Mouse (Mus musculus): Measurements from ENCODE around the gene Fam83g. TPM values are rescaled to one million over a fixed set of nuclear protein-coding genes. Genes with fewer than 3 reads are reported as not detected.
A peak's percentile ranks its signal among the peaks of the same experiment; 100 is the strongest.

Fam83g gene
- total RNA-seq, 2 experiments from 2014 or later = not detected

- TF ChIP-seq CTCF (conservative IDR thresholded peaks at IDR 0.05) = no peak
These were observed 28.2 kb upstream of the Fam83g start for GRCm38 (mm10) chr11:61655649-61656048.

GRCm38 (mm10) chr11:61656148-61656850 is 27.6 kb upstream of the Fam83g start:
- TF ChIP-seq CTCF (conservative IDR thresholded peaks at IDR 0.05) = no peak
- H3K4me3 ChIP-seq = no peak overlapping the region
- H3K27ac ChIP-seq = no peak overlapping the region
- DNase-seq (ENCODE audit: low spot score in 2 of 2) = no peak

More at GRCm38 (mm10) chr11:61655649-61656048, 28.2 kb upstream of the Fam83g start:
- H3K4me3 ChIP-seq = no peak overlapping the region
- no peak overlapping the region for H3K27ac ChIP-seq
- DNase-seq (ENCODE audit: low spot score in 2 of 2) = no peak

GRCm38 (mm10) chr11:61657432-61657831 is 26.5 kb upstream of the Fam83g start:
- H3K27ac ChIP-seq = no peak overlapping the region
- no peak overlapping the region for H3K4me3 ChIP-seq
- DNase-seq (ENCODE audit: low spot score in 2 of 2) = no peak
- no peak for TF ChIP-seq CTCF (conservative IDR thresholded peaks at IDR 0.05)

GRCm38 (mm10) chr11:61658360-61658922 is 25.4 kb upstream of the Fam83g start:
- no peak for TF ChIP-seq CTCF (conservative IDR thresholded peaks at IDR 0.05)
- Histone ChIP-seq H3K4me3 (no peak overlapping the region), H3K27ac (0 out of 2 replicates have a peak overlapping the region, but pooled peaks have one; percentile 6)
- no peak for DNase-seq (ENCODE audit: low spot score in 2 of 2)

GRCm38 (mm10) chr11:61659011-61659858 is 24.7 kb upstream of the Fam83g start:
- no peak for TF ChIP-seq CTCF (conservative IDR thresholded peaks at IDR 0.05)
- H3K4me3 ChIP-seq = no peak overlapping the region
- DNase-seq (ENCODE audit: low spot score in 2 of 2) = peak in 1 of 2 experiments; percentile 13
- H3K27ac ChIP-seq = peak overlapping the region; percentile 70

GRCm38 (mm10) chr11:61660001-61660400 is 23.9 kb upstream of the Fam83g start:
- no peak overlapping the region for H3K4me3 ChIP-seq
- no peak for TF ChIP-seq CTCF (conservative IDR thresholded peaks at IDR 0.05)
- H3K27ac ChIP-seq = no peak overlapping the region
- DNase-seq (ENCODE audit: low spot score in 2 of 2) = no peak

GRCm38 (mm10) chr11:61660806-61661392 is 23.0 kb upstream of the Fam83g start:
- no peak for DNase-seq (ENCODE audit: low spot score in 2 of 2)
- TF ChIP-seq CTCF (conservative IDR thresholded peaks at IDR 0.05) = no peak
- Histone ChIP-seq H3K27ac (no peak overlapping the region), H3K4me3 (no peak overlapping the region)

- H3K4me3 ChIP-seq = no peak overlapping the region
- no peak for DNase-seq (ENCODE audit: low spot score in 2 of 2)
- H3K27ac ChIP-seq = no peak overlapping the region
- no peak for TF ChIP-seq CTCF (conservative IDR thresholded peaks at IDR 0.05)
These were observed 21.7 kb upstream of the Fam83g start for GRCm38 (mm10) chr11:61662189-61662588.

GRCm38 (mm10) chr11:61665401-61665800 is 18.5 kb upstream of the Fam83g start:
- TF ChIP-seq CTCF (conservative IDR thresholded peaks at IDR 0.05) = no peak
- no peak overlapping the region for H3K27ac ChIP-seq
- no peak for DNase-seq (ENCODE audit: low spot score in 2 of 2)
- H3K4me3 ChIP-seq = no peak overlapping the region

GRCm38 (mm10) chr11:61665991-61666799 is 17.7 kb upstream of the Fam83g start:
- Histone ChIP-seq H3K27ac (no peak overlapping the region), H3K4me3 (no peak overlapping the region)
- TF ChIP-seq CTCF (conservative IDR thresholded peaks at IDR 0.05) = peak; percentile 93
- DNase-seq (ENCODE audit: low spot score in 2 of 2) = peak; percentile 19 to 45

- Histone ChIP-seq H3K27ac (no peak overlapping the region), H3K4me3 (no peak overlapping the region)
- DNase-seq (ENCODE audit: low spot score in 2 of 2) = no peak
- no peak for TF ChIP-seq CTCF (conservative IDR thresholded peaks at IDR 0.05)
These were observed 16.6 kb upstream of the Fam83g start for GRCm38 (mm10) chr11:61667248-61667647.

GRCm38 (mm10) chr11:61667782-61668181 is 16.1 kb upstream of the Fam83g start:
- DNase-seq (ENCODE audit: low spot score in 2 of 2) = no peak
- no peak for TF ChIP-seq CTCF (conservative IDR thresholded peaks at IDR 0.05)
- Histone ChIP-seq H3K27ac (no peak overlapping the region), H3K4me3 (no peak overlapping the region)
